Mouse (Mus musculus): ENCODE data around the gene Vmn2r55. TPM values are rescaled to one million over a fixed set of nuclear protein-coding genes. Genes with fewer than 3 reads are reported as not detected.

Gene Vmn2r55
- not detected for total RNA-seq (2023)

GRCm38 (mm10) chr7:12684903-12685302 is at the start of gene Vmn2r55:
Gene Vmn2r55 (minus strand): TSS chr7:12685003.

GRCm38 (mm10) chr7:12640219-12640618 is 44.6 kb downstream of the Vmn2r55 start, which contains the start of gene Vmn2r54:
Gene Vmn2r54 (minus strand): TSS chr7:12640319.

GRCm38 (mm10) chr7:12608688-12609087 is 76.1 kb downstream of the Vmn2r55 start, which contains the start of gene Vmn2r53:
Gene Vmn2r53 (minus strand): TSS chr7:12608788.

Other genes with a start within 250 kb of the Vmn2r55 start
- gene Zfp606, start 206.7 kb downstream of the Vmn2r55 start, total RNA-seq (2023) = 3.8 TPM
- not detected for gene 2900092C05Rik, start 172.5 kb downstream of the Vmn2r55 start, total RNA-seq (2023)
- gene Vmn2r53, start 76.2 kb downstream of the Vmn2r55 start, total RNA-seq (2023) = 0.03 TPM
- gene Vmn2r54, start 44.7 kb downstream of the Vmn2r55 start, total RNA-seq (2023) = not detected
- not detected for gene Vmn2r56, start 50.0 kb upstream of the Vmn2r55 start, total RNA-seq (2023)
- gene Zscan18, start 118.6 kb upstream of the Vmn2r55 start, total RNA-seq (2023) = 16.5 TPM
- gene Zfp329, start 133.9 kb upstream of the Vmn2r55 start, total RNA-seq (2023) = 9.0 TPM
- 112 TPM for gene Zfp110, start 149.8 kb upstream of the Vmn2r55 start, total RNA-seq (2023)
- 0.82 TPM for gene Zfp128, start 196.2 kb upstream of the Vmn2r55 start, total RNA-seq (2023)
- 8.8 TPM for gene Zscan22, start 212.8 kb upstream of the Vmn2r55 start, total RNA-seq (2023)
- 2,676 TPM for gene Rps5, start 237.3 kb upstream of the Vmn2r55 start, total RNA-seq (2023)
- 1.3 TPM for gene Rnf225, start 242.4 kb upstream of the Vmn2r55 start, total RNA-seq (2023)

Data from CD4-positive naive resting alpha-beta T cell, adult 76 days (primary cell).